Mouse (Mus musculus): ENCODE results near the gene Srp14. TPM values are rescaled to one million over a fixed set of nuclear protein-coding genes. Genes with fewer than 3 reads are reported as not detected.

Gene Srp14
- 100 to 1,000 TPM; 144 to 148 TPM for total RNA-seq (2021)
- long read RNA-seq, experiment 1, transcript Srp14-201 (5 exons, 798 nt): major isoform, 83 of 93 reads
- long read RNA-seq, experiment 1, partial matches to known transcripts: 2 of 93 reads
- long read RNA-seq, experiment 1, other reads (novel, unspliced or antisense): 7 of 93 reads
- long read RNA-seq, experiment 2, transcript Srp14-201 (5 exons, 798 nt): major isoform, 94 of 110 reads
- long read RNA-seq, experiment 2, partial matches to known transcripts: 14 of 110 reads
- long read RNA-seq, experiment 2, other reads (novel, unspliced or antisense): 2 of 110 reads

DNA sequence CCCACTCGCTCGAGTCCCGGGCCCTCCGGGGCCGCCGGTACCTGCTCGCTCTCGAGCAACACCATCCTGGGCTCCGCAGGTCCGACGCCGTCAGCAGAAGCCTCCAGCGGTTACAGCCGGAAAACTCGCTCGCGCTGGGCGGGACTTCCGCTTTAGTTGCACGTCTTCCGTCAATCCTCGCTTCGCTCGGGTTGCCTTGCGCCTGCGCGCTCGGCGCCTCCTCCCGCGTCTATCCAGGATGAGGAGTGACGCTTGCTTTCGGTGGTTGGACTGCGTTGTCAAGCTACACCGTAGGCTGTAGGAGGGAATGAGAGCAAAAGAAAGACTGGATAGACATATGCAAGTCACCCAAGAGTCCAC, at the start of gene Srp14:
Srp14 (minus strand) TSS at position 162 of the 360 bp plus-strand sequence.
- DNase-seq (ENCODE audit: low spot score in 2 of 2): peak; percentile 89 to 94

DNA sequence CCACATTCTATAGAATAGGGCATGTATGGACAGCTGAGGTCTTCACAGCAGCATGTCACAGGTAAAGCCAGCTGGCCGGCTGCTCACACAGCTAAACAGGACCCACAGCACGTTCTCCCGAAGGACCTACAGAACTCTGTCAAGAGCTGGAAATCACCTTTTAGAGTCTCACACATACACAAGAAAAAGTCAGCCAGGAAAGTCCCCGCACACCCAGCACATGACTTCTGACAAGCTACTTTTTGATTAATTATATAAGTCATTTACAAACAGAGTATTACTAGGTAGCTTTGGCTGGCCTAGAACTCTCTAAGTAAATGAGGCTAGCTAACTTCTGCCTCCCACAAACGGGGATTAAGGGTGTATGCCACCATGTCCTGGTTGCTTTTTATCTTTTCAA, 47.0 kb upstream of the Srp14 start:
- no peak for DNase-seq (ENCODE audit: low spot score in 2 of 2)

DNA sequence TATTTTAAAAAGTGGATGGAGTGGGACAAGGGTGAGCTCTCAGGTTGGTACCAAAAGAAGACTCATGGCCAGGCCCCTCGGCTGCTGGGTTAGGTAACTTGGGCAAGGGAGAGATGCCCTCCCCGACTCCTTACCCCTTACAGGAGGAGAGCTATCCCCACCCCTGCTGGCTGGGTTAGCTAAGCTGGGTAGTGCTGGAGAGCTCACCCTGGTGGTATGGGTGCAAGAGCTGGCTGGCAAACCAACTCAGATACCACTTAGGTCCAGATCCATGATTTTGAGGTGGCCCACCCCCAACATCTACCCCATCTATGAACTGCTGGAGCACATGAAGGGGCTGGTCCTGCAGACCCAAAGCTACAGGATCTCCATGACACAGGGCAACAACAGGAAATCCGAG, 45.3 kb upstream of the Srp14 start:
- no peak for DNase-seq (ENCODE audit: low spot score in 2 of 2)

DNA sequence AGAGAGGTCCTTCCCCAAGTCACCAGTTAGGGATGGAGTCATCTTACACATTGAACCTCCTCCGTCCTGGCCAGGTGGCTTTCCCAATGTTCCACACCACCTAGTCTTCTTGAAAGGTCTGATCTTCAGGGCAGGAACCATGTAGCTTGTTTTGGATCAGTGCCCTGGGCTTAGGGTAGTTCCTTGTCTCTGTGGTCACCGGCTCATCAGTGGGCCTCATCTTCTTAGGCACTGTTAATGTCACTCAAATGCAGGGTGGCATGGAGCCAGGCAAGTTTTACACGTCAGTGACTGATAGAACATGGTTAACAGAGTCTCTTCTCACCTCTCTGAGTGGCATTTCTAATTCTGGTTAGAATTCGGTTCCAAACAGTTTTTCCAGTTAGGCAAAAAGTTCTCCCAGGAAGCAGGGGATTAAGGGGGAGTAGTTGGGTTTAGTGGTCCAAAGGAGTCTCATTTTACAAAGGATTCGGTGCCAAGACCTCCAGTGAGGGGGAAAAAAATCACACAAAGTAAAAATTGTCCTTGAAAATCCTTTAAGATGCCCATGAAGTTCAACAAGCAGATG, 43.7 kb upstream of the Srp14 start:
- DNase-seq (ENCODE audit: low spot score in 2 of 2): no peak

DNA sequence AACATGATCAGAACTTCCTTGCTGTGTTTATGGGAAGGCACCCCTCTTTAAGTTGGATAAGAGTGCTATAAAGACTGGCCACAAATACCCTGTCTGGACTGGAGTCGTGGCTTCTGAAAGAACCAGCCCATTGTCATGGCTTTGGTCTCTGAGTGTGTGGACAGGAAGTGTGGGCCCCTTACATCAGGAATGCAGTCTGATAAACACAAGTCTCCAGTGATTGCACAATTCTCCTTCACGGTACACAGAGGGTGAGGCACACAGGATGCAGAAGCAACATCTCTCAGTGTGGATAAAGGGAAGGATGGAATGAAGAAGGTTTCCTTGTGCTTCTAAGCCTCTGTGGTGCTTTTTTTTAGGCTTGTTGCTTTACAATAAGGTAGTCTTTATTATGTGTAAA, 42.8 kb upstream of the Srp14 start:
- no peak for DNase-seq (ENCODE audit: low spot score in 2 of 2)

DNA sequence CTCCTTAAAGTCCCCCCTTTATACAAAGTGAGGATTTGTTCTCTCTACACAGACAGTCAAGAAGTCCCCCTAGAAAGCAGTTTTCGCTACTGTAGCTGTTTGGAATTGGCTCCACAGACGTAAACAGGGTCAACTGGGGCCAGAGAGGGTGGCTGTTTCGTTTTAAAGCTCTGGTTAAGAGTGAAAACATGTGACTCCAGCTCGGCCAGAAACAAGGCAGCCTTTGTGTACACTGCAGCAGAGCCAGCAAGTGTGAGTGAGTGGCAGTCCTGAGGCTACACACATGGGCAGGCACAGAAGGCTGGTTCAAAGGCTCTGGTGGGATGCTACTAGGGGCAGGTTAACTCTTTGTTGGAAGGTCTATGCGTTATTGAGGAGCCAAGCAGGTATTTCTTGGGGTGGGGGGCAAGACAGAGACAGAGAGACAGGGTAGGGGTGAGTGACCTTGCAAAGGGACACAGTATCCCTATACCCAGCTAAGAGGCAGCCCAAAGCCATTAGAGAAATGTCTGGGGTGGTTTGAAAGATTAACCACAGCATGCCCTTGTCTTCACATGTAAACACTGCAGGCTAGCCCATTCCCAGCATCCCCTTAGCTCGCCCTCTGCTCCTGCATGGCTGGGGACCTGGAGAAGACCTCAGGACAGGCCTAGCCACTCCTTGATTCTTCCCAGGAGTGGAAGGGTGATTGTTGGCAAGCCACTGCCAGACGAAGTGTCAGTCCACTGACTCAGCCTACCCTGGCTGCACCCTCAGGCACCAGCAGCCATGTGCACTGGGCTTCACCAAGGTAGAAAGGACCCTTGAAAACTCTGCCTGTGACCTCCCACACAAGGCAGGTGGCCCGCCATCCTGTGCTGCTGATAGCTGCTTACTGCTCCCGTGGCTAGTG, 40.8 kb upstream of the Srp14 start:
- no peak for DNase-seq (ENCODE audit: low spot score in 2 of 2)

DNA sequence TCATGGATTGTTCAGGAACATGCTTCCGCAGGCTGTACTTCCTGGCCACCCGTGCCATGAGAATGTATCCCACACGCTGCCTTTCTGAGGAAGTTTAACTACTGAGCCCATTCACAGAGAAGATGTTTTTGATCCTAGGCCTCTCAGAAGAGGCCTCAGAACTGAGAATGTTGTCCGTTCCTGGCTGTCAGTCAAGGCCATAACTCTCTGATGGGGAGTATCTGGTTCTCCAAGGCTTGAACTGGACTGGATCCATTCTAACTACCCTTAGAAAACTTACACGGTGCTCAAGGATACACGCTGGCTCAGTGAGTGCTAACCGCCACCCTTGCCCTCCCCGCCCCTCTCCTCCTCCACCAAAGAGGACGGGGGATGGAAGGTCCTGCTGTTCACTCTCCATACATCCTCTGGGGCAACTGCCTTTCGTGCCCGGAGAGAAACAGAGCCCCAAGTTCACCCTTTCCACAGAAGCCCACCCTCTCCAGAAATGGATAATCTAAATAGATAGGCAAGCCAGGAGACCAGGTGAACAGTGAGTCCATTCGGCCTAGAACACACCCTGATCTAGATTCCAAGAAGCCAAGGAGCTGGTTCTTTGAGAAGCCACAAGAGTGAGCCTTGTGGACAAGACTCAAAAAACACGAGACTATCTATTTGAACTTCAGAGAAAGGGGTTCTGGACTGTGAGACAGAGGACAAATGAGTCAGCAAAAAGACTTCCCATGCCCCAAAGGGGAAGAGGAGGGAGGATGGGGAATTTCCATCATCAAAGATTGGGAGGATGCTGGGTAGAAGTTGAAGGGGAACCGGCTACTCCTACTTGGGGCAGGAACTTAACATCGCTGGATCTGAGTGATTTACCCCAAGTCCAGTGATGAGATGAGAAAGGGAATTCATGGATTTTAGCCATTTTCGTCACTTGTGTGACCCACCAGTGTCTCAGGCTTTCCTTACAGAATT, 33.2 kb upstream of the Srp14 start:
- no peak for DNase-seq (ENCODE audit: low spot score in 2 of 2)

DNA sequence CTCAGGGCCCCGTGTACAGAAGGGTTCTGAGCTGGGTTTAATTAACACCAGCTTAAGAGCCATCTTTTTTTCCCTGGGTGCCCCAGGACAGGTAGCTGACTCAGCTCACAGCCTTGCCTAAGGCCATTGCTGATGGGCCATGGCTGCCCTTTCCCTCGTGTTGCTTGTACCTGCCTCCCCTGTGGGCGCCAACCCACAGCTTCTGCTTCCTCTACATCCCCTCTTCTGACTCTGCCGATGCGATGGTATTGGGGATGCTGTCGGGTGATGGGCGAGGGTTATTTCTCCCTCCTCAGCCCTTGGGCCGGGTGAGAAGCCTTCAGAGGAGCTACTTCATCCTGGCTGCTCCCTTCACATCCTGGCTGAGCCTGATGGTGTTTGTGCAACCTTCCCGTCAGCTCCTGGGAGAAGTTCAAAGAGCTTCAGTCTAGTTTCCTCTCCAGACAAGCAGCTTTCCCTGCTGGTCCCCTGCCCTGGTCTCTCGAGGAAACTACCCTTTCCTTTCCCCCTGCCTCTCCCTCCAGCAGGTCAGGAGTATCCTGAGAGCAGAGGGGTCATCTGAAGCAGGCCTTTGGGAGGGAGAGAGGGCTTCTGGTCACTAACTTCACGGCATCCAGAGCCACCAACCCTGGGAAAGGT, 32.4 kb upstream of the Srp14 start:
- DNase-seq (ENCODE audit: low spot score in 2 of 2): no peak

DNA sequence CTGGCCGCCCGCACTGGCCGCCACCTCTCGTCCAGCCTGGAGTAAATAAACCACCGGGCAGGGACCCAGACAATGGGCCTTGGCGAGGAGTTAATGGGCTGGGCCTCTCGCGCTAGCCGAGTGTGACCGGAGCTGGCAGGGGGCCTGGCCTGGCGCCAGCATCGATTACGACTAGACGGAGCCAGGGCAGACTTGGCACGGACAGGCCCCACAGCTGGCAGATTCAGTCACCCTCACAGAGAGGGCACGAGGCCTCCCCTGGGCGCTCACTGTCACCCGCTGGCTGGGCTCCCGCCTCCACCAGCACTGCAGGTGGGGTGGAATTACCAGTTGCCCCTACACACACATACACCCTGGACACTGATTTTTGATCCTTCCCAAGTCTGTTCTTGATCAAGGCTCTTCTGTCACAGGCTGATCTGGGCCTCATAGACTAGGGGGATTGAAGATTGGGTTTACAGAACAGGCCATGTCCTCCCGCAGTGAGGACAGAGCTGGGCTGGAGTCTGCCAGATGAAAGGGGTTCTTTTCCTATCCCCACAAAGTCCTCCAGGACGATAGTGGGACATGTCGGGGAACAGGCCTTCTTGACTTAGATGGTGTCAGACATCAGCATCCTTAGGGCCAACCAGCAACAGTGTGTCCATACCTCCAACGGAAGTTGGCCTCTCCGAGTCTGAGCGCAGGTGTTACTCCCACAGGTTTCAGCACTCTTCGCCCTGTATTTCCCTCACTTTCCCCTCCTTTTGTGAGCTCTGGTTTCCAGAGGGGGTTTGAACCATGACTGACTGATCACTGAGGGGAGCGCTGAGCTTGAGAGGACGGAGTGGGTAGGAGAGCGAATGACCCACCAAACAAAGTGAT, 31.2 kb upstream of the Srp14 start:
- peak; percentile 82 to 92 for DNase-seq (ENCODE audit: low spot score in 2 of 2)

DNA sequence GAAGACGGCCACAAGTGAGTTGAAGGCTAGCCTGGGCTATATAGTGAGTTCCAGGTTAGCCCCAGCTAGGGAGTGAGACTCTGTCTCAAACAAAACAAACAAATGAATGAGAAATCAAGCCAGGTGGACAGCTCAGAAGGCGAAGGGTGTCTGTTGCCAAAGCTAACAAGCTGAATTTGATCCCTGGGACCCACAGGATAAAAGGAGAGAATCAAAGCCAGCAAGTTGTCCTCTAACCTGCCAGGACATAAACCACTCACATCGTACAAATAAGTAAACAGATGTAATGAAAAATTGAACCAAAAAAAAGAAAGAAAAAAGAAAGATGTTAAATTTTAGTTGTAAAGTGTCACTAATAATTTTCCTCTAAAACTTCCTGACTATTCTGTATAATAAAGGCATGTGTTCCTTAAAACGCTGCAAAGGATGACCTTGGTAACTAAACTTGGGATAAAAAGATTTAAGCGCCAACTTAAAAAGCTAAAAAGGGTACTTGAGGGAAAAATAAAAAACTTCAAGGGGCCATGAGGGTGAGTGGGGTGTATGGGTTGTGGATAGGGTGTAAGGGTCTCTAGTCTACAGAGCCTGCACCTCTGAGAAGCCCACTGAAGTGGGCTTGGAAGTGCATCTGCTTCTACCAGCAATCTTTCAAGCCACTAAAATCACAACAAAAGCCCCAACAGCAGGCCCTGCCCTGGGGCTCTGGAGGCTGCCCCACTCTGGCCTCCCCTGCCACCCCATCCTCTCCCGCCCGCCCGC, 30.4 kb upstream of the Srp14 start:
- no peak for DNase-seq (ENCODE audit: low spot score in 2 of 2)

DNA sequence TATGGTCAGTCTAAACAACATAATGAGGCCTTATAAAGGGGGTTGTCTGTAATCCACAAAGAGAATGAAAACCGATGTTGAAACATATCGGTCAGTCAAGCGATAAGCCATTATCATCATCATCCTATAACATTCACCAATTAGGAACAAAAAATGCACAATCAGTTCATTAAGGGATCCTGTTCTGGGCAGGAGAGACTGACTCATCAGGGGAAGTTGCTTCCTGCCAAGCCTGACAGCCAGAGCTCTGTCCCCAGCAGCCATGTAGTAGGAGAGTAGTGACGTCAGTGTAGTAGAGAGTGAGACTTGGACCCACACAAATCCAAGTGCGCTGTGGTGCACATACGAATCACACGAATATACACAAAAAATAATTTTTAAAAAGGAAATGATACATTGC, 27.6 kb upstream of the Srp14 start:
- DNase-seq (ENCODE audit: low spot score in 2 of 2): no peak

DNA sequence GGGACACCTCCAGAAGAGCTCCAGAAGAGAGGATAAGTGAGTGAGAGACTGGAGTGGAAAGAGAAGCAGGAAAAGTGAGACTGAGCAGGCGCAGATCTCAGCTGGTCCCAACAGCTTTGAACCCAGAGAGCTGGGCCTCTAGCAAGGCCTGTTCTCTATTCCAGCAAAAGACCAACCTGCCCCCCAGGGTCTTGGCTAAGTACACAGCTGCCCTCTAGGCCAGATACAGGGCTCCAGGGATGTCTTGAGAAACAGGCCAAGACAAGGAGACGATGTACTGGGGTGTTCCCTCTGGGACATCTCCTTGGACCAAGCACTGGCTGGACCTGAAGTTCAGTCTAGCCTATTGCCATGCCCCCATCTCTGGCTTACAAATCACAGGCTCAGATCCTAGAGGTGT, 20.7 kb upstream of the Srp14 start:
- DNase-seq (ENCODE audit: low spot score in 2 of 2): no peak

DNA sequence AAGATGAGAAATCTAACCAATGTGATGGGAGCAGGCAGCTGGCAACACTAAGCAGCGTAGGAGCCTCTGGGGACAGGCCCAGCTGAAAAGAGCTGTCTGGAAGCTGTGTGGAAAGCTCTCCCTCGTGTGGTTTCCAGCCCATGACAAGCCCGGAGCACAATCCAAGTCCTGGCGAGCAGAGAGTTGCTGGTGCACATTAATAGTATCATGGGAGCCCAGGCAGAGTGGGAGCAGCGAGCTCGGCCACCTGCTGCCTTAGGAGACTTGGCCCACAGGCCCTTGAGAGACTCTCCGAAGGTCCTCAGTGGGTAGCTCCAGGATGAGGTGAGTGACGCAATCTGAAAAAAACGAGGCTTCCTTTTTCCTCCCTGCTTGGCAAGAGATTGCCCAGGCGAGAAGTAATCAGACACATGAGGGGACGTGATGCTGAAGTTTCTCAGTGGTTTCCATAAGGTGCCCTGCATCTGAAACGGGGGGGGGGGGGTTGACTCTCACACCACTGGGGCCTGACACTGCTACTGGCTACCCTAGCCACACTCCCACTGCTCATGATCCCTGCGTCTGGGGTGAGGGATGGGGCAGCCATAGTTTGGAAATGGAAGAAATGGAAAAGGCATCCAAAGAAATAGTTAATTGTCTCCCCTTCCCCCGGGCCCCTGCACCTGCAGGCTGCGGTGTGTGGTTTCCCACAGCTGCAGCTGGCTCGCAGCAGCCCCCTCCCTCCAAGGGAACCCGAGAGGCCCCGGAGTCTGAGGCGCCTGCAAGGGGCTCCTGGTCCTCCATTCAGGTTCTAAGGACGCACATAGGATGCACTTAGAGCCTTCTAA, 19.8 kb upstream of the Srp14 start:
- peak in 1 of 2 experiments; percentile 49 for DNase-seq (ENCODE audit: low spot score in 2 of 2)

DNA sequence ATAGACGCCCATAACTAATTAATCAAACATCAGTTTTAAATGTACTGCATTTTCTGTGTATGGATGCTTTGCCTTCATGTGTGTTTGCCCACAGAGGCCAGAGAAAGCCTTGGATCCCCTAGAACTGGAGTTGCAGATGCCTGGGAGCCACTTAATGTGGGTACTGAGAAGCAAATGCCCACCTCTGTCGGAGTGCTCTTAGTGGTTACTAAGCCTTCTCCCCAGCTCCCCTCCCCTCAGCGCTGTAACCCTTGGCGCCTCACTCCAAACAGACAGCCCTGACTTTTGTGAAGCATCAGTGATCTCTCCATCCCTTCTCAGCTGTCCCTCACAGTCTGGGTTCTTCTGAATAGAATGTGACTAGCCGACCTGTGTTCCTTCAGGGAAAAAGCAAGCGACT, 19.0 kb upstream of the Srp14 start:
- no peak for DNase-seq (ENCODE audit: low spot score in 2 of 2)

DNA sequence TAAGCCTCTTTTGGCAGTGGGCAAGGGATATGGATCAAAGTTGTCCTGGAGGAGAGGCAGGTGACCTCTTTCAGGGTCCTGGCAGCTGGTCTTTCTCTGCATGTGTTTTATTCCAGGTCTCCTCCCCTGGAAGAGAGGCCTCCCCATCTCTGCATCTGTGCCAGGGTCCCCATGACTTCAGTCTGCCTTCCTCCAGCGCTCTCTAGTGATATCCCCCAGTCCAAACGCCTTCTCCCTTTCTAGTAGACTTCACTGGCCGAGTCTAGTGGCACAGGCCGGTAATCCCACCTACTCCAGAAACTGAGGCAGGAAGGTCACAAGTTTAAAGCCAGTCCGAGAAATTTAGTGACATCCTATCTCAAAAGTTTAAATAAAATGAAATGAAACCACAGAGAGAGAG, 18.4 kb upstream of the Srp14 start:
- DNase-seq (ENCODE audit: low spot score in 2 of 2): no peak

DNA sequence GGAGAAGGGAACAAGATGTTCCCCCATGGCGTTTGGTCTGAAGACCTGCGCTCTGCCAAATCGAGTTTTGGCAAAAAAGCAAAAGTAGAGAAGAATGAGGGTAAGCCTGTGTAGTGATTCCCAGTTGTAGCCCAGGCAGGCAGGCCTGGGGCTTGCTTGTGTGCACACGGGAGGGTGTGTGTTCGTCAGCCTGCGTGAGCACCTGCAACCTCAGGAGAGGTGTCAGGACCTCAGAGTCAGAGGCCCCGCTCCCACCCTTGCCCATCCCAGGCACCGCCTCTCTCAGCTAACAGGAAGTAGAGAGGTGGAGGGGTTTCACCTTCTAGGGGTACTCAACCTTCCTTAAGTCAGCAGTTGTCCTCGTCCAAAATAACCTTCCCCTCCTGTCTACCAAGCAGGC, 15.5 kb upstream of the Srp14 start:
- no peak for DNase-seq (ENCODE audit: low spot score in 2 of 2)

DNA sequence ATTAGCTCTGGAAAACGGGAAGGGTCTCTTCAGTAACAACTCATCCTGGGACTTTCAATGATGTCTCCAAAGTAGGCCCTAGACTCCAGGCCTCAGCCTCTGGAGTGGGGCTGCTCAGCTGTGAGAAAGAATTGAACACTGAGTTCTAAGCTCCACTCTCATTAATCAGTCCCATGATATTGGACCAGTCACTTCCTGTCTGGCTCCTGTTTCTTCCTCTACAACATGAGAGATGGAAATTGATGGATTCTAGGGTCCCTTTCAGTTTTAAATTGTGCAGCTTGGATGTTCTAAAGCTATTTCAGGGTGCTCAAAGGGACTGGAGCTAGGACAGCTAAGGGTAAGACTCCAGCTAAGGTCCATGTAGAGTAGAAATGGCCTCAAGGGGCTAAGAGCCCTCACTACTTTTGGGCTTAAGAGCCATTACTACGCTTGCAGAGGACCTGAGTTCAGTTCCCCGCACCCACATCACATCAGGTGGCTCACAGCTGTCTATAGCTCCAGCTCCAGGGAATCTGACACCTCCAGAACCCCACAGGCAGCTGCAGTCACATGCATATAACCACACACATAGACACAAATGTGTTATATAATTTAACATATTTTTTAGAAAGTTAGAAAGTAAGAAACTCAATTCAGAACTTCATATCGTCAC, 12.4 kb upstream of the Srp14 start:
- DNase-seq (ENCODE audit: low spot score in 2 of 2): no peak
